Mouse (Mus musculus) embryonic fibroblast, embryonic 13.5 days (primary cell): ENCODE measurements around the gene Kcnt2. TPM values are rescaled to one million over a fixed set of nuclear protein-coding genes. Genes with fewer than 3 reads are reported as not detected.
A peak's percentile ranks its signal among the peaks of the same experiment; 100 is the strongest.

Experiments
- H3K27ac ChIP-seq: 2 replicates; pipeline ENCODE4 v1.5.1; 2012; ENCODE audit warnings: low read length, control low read depth, inconsistent platforms; ENCODE audit not compliant: insufficient read depth
- H3K4me1 ChIP-seq: 2 replicates; pipeline ENCODE4 v1.6.1; 2011; ENCODE audit warnings: low read length; ENCODE audit not compliant: control insufficient read depth, insufficient read depth
- H3K4me3 ChIP-seq: 2 replicates; pipeline ENCODE4 v1.5.1; 2011; ENCODE audit warnings: mild to moderate bottlenecking, control low read depth, low read length; ENCODE audit not compliant: insufficient read depth
- CTCF ChIP-seq: IDR thresholded peaks from 2 replicates; pipeline ENCODE4 v1.5.1; 2011; ENCODE audit warnings: mild to moderate bottlenecking, control low read depth, low read length, moderate library complexity, borderline replicate concordance; ENCODE audit not compliant: insufficient read depth
- POLR2A ChIP-seq: IDR thresholded peaks from 2 replicates; pipeline ENCODE4 v1.6.1; 2011; ENCODE audit warnings: low read depth, mild to moderate bottlenecking, control low read depth, low read length, moderate library complexity
- polyA plus RNA-seq: library from polyadenylated mRNA; stranded (reverse); fragments of >200 nt; gene quantifications from 2 replicates; pipeline ENCODE4 v1.2.4, GENCODE M21; 2011; ENCODE audit warnings: low read depth; ENCODE audit not compliant: missing spikeins, insufficient read length

Gene Kcnt2
- 1.8 and 6.2 TPM in 2 replicates for polyA plus RNA-seq

DNA sequence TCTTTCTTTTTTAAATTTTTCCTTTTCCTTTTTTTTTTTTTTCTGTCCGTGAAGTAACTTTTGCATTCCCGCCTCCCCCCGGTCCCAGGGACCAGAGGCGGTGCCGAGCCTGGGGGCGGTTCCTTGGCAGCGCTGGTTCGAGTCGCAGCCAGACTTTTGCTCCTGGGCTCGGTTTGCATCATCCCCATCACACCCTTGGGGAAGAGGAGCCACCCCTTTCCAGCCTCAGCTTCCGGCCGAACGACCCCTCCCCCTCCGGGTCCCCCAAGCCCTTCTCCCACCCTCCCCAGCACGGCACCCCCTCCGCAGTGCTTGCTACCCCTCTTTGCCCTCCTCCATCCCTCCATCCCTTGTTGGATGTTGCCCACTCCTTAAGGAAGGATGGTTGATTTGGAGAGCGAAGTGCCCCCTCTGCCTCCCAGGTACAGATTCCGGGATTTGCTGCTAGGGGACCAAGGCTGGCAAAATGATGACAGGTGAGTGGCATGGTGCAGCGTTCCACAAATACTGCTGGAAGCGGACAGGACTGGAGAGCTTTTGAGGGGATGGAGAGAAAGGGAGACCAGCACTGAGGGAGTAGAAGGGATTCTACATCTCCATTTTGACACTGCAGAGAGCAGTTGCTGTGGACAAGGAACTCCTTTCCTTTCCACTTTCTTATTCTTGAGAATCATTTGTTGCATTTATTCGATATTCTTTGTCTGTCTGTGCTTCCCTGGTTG is at the start of gene Kcnt2:
Gene Kcnt2, plus strand, starts transcription at position 283 of the 722 bp plus-strand sequence.
- no peak within 1 kb of the TSS for H3K27ac ChIP-seq
- H3K4me3 ChIP-seq, result peak within 1 kb of the TSS; percentile 38
- TF ChIP-seq POLR2A, result 0 out of 2 replicates have a peak, but pooled peaks have one; percentile 2
- no peak for TF ChIP-seq CTCF
- H3K4me1 ChIP-seq, result no peaks in the 10 kb centered on the region

DNA sequence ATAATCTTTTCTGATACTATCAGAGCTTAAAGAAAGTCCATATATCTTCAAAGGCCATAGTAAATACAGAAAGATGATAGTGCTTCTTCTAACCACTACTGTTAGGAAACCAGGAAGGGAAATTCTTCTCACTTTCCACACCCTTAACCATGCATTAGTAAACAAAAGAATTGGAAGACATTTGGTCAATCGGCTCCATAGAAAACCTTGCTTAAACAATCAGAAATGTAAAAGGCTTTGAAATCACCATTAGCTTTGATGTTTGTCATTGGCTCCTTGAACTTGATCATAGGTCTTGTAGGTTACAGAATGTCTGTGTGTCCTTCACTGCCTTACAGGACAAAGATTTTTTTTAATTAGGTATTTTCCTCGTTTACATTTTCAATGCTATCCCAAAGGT is 40.6 kb upstream of the Kcnt2 start:
- Histone ChIP-seq H3K4me3 (no peak overlapping the region), H3K27ac (no peak overlapping the region), H3K4me1 (no peaks in the 10 kb centered on the region)
- TF ChIP-seq CTCF (no peak), POLR2A (no peak)

DNA sequence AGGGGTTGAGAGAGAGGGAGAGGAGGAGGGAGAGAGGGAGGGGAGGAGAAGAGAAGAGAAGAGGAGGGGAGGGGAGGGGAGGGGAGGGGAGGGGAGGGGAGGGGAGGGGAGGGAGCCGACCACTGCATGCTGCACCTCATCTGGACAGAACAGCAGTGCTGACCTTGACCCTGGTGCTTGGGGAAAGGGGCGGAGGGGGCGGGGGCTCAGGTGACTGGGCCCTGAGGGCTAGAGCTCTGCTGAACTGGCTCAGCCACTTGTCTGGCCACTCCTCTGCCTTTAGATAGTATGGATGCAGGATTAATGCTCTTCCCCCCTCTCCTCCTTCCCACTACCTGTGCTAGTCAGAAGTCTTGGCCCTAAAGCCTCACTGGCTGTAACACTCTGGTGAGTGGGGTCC is 20.7 kb upstream of the Kcnt2 start:
- no peak overlapping the region for H3K4me3 ChIP-seq
- no peak overlapping the region for H3K27ac ChIP-seq
- no peaks in the 10 kb centered on the region for H3K4me1 ChIP-seq
- no peak for TF ChIP-seq POLR2A
- no peak for TF ChIP-seq CTCF

DNA sequence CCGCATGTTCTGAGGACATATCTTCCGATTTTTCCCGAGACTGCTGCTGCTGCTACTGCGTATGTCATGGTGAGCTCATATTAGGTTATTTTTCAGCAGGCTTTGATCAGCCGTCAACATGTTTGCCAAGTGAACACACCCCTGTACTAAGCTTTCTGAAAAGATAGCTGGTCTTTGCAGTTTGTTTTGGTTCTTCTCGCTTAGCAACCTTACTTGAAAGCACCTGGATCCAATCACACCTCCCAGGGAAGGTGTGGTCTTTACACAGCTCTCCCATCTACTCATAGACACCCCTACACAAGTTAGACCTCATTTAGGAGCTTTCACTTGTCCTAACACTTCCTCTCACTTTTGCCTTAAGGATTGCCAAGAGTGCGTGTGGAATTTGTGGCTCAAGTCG is 19.3 kb upstream of the Kcnt2 start:
- Histone ChIP-seq H3K4me3 (no peak overlapping the region), H3K4me1 (no peaks in the 10 kb centered on the region), H3K27ac (no peak overlapping the region)
- TF ChIP-seq CTCF (no peak), POLR2A (no peak)

DNA sequence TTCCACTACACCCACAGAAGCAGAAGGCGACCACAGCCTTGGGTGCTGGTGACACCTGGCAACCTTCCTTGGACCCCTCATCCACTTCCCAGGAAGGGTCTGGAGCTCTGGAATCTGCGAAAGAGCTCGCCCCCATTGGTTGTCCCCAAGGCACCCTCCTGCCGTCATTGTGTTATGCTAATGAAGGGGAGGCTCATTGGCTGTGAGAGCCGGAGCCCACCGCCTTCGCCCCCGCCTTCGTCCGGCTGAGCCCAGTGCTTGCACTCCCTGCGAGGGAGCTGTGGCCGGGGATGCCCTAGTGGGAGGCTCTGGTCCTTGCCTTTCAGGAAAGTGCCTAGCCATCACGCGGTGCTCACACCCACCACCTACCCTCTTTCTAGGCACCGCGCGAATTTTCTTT is 493 bp upstream of the Kcnt2 start:
- Histone ChIP-seq H3K4me1 (no peaks in the 10 kb centered on the region), H3K4me3 (peak overlapping the region; percentile 38), H3K27ac (no peak overlapping the region)
- TF ChIP-seq CTCF (no peak), POLR2A (peak; percentile 64)

DNA sequence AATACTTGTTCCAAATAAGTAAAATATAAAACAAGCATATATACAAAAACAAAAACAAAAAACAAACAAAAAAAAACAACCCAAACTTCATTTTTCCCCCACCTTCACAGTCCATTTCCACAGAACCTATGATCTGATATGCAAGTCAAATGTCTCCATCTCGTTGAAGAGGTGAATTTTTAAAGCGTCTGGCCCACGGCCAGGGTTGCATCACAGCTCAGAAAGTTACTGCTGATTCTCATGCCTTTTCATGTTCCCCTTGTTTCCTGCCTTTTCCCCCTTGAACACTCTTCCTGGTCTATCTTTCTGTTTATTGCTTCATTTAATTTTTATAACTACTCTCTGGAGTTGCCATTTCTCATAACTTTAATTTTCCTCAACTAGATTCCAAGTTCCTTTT is 18.7 kb downstream of the Kcnt2 start:
- no peak overlapping the region for H3K4me3 ChIP-seq
- TF ChIP-seq CTCF, result no peak
- no peak for TF ChIP-seq POLR2A
- H3K4me1 ChIP-seq, result no peaks in the 10 kb centered on the region
- H3K27ac ChIP-seq, result no peak overlapping the region

DNA sequence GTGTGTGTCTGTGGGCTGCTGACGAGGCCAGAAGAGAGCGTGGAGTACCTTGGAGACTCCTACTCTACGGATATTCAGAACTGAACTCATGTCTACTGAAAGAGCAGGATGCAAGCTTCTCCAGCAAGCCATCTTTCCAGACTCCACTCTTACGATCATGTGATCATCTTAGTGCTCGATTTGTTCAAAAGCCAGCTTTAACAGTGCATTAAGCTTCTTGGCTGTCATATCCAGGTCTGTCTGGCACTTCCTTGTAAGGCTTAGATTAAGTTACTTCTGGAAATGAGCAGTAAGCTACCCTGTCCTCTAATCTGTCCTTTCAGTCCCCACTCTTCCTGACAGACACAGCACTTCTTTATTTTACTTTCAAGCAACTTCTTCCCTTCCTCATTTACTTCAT is 20.1 kb downstream of the Kcnt2 start:
- Histone ChIP-seq H3K27ac (no peak overlapping the region), H3K4me1 (no peaks in the 10 kb centered on the region), H3K4me3 (no peak overlapping the region)
- TF ChIP-seq POLR2A (no peak), CTCF (no peak)

DNA sequence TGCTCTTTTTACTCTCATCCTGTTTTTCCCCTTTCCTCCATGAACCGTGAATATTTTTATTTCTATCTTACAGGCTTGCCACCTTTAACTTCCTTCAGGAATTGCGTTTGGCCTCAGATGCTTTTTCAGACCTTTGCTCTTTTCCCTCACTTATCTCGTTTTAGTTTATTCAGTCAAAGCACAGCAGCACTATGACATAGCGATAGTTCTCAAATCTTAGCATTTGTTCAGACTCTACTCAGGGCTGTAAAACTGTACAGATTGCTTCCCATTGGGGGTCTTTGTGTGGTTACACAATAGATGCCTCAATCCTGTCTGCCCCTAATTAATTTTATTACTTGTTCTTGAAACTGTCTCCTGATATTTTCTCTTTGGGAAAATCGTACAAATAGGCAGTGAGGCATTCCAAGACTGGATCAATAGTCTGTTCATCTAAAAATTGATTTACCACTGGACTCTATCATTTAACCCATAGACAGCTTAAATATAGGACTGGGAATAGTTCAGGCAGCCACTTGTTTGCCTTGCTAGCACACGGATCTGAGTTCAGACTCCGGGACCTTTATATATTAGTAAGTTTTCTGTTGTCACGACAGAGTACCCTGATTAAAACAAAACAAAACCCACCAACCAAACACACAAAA is 20.8 kb downstream of the Kcnt2 start:
- H3K27ac ChIP-seq, result no peak overlapping the region
- no peaks in the 10 kb centered on the region for H3K4me1 ChIP-seq
- TF ChIP-seq POLR2A (no peak), CTCF (no peak)
- H3K4me3 ChIP-seq, result no peak overlapping the region

DNA sequence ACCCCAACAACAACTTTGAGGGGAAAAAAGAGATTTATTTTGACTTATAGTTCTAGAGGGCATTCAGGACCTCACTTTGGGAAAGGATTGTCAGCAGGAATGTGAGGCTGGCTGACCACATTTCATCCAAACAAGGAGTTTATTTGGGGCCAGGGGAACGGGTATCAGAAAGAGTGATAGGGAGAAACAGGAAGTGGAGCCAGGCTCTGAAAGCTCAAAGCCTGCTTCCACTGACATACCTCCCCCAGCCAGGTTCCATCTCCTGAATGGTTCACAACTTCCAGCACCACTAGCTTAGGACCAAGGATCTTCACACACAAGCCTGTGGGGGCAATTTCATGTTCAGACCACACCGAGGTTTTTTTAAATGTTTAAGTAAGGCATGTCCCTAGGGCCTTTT is 21.3 kb downstream of the Kcnt2 start:
- Histone ChIP-seq H3K4me3 (no peak overlapping the region), H3K4me1 (no peaks in the 10 kb centered on the region), H3K27ac (no peak overlapping the region)
- TF ChIP-seq CTCF (no peak), POLR2A (no peak)

DNA sequence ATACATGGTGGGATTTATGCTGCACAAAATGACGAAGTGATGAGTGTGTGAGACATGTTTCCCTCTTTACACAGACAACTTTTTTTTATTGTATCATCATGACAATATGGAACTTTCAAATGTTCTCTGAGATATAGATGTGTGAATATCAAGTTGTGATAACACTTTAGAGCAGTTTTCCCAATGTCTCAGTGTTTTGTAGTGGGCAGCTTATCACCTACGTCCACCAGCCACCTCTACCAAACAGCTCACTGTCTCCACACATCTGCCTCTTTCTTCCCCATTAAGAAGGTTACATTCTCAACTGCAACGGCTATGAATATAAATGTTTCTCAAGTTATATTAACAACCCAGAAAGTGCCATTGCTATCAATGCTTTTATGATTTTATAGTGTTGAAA is 27.7 kb downstream of the Kcnt2 start:
- TF ChIP-seq CTCF (no peak), POLR2A (no peak)
- H3K4me1 ChIP-seq, result no peaks in the 10 kb centered on the region
- H3K4me3 ChIP-seq, result no peak overlapping the region
- no peak overlapping the region for H3K27ac ChIP-seq
